Mouse (Mus musculus) embryonic fibroblast, embryonic 13.5 days (primary cell): ENCODE data around the gene Maml2.

Experiments used
- CTCF ChIP-seq: IDR thresholded peaks from 2 replicates; pipeline ENCODE4 v1.5.1; 2011; ENCODE audit warnings: mild to moderate bottlenecking, control low read depth, low read length, moderate library complexity, borderline replicate concordance; ENCODE audit not compliant: insufficient read depth
- POLR2A ChIP-seq: IDR thresholded peaks from 2 replicates; pipeline ENCODE4 v1.6.1; 2011; ENCODE audit warnings: low read depth, mild to moderate bottlenecking, control low read depth, low read length, moderate library complexity

DNA sequence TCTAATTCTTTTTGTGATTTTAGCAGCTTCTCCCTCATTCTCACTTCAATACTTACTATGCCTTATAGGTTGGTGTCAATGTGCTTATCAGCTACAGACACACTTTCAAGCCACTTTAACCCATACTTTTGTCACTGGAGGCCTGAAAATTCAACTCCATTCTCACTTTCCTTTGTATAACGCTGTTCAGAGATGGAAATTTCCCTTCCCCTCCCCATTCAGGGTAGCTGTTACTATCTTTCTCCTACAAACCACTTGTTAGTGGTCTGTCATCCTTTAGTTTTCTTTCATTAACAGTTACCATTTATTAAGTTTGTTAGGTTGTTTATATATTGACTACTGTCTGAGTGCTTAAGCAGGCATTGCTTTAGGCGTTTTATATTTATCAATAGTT lies 450.6 kb downstream of the Maml2 start, which contains the start of gene Mtmr2:
- no peak for TF ChIP-seq POLR2A
- no peak for TF ChIP-seq CTCF
